ENCODE assay signal across 21 mouse cellular contexts in the genomic region with DNA sequence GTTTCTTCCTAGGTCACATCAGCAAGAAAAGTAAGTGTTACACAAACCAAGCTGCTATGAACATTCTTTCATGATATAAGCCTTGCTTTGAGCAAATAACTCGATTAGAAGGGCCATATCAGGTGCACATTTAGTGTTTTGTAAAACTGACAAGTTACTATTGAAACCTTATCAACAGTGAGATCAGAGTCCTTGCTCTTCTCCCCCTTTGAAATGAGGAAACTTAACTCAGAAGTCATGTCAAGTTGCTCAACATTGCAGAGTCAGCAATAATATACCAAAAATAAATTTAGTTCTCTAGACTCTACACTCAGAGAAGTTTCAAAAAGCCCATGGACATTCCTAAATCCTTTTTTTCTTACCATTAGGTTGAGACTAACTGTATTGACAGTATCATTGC.
"Had no signal": no experiment of that assay in that cellular context is flagged by ENCODE, and none has a peak within 500 bp of the region (broad histone marks: within the 10 kb centered on the region; RNA-seq: fewer than 3 reads in every experiment).

No protein-coding gene starts in this region.

- H3K27ac ChIP-seq: kidney, postnatal 0 days; layer of hippocampus, adult 2 months; limb, embryonic 10.5 days; limb, embryonic 13.5 days; liver, embryonic 14.5 days; neural tube, embryonic 12.5 days; neural tube, embryonic 15.5 days; stomach, postnatal 0 days had no signal

- DNase-seq: kidney, adult 2 months; kidney, postnatal 25 days; layer of hippocampus, adult 9-11 months; liver, postnatal 0 days; lung, embryonic 14.5 days; lung, postnatal 10 days; lung, postnatal 4 days; midbrain, embryonic 14.5 days; right cerebral cortex, adult 18-20 months; right cerebral cortex, postnatal 14 days; right cerebral cortex, postnatal 4 days; thymus, adult 2 months; thymus, postnatal 36 days had no signal

- H3K4me1 ChIP-seq: limb, embryonic 10.5 days; neural tube, embryonic 12.5 days had no signal

- H3K27me3 ChIP-seq: limb, embryonic 13.5 days; neural tube, embryonic 12.5 days; neural tube, embryonic 15.5 days had no signal

- ATAC-seq: liver, postnatal 0 days had no signal

- H3K9ac ChIP-seq: limb, embryonic 13.5 days; liver, embryonic 14.5 days; liver, postnatal 0 days; lung, embryonic 14.5 days; neural tube, embryonic 12.5 days; neural tube, embryonic 15.5 days had no signal

- H3K36me3 ChIP-seq: limb, embryonic 10.5 days; limb, embryonic 13.5 days; neural tube, embryonic 12.5 days; neural tube, embryonic 15.5 days had no signal

- H3K4me3 ChIP-seq: layer of hippocampus, adult 2 months; limb, embryonic 10.5 days; limb, embryonic 13.5 days; neural tube, embryonic 12.5 days; neural tube, embryonic 15.5 days had no signal
